Mouse (Mus musculus) thymus, postnatal 0 days (tissue): ENCODE data around the gene Lonp1. TPM values are rescaled to one million over a fixed set of nuclear protein-coding genes. Genes with fewer than 3 reads are reported as not detected.

ENCODE experiments used
- DNase-seq: peaks from one replicate; pipeline ENCODE4 v3.0.0-alpha.2; 2015; ENCODE audit warnings: low spot score
- polyA plus RNA-seq: library from polyadenylated mRNA; unstranded; fragments of >200 nt; fragmentation: Nextera tagmentation; extraction: Ambion mirVana; gene quantifications from 2 replicates; pipeline ENCODE4 v1.2.1, GENCODE M21; 2015

Lonp1 gene
- polyA plus RNA-seq, 1 experiment from 2014 or later, result 41.0 TPM

DNA sequence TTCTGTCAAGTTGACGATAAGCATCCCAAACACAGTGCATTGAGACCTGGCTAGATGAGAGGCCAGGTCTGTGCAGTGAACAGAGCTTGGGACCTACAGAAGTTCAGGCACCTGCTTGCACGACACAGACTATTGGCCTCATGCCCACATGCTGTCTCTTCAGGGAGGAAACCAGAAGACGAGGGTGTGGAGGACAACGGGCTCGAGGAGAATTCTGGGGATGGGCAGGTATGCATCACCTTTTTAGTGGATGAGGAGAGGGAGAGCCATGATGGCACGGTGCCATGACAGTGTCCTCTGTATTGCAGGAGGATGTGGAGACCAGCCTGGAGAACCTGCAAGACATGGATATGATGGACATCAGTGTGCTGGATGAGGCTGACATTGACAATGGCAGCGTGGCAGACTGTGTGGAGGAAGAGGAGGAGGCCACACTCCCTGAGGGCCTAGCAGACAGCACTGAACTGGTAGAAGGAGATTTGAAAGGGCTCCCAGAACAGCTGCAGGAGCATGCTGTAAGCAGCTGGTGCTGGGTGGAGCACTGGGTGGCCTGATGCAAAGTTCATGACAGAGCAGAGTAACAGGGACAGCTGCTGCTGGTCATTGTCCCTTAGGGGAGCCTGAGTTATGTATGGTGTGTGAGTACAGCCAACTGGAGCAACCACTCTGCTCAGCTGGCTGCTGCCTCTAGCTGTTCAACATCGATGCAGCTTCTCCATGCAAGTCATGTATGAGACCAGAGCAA is 33.0 kb downstream of the Lonp1 start:
- DNase-seq, result no peak

DNA sequence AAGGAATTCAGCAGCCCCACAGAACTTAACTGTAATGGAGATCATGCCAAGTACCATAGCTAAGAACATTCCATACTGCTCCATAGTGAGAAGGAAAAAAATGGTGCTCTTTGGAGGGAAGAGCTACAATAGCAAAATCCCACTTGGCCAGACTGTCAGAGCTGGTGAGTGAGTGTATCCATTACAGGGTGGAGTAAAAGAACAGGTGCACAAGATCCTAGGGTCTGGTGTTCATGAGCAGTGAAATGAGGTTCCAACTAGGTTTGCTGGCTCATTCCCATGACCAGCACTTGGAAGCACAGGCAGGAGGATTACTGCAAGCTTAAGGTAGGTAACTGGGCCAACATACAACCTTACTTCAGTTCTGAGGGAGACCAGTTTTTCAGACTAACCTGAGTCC is 34.1 kb downstream of the Lonp1 start:
- no peak for DNase-seq

DNA sequence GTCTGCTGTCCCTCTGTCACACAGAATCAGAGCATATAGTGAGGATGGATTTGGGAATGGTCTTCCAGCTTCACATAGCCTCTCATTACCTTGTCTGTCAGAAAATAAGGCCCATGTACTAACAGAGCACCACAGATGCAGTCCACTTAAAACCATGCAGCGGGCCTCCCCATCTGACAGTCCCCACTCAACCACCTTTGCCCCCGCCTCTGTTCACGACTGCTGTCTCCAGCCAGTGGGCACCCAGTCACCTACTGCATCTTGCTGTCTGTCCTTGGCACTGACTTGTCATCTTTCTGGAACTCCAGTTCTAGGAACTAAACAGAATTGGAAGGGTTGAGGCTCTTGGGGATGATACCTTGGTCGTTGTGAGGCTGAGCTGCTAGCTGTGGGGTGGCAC is 37.8 kb downstream of the Lonp1 start:
- DNase-seq, result no peak

- DNase-seq, result no peak
Observed at GRCm38 (mm10) chr17:56587773-56588172, 38.9 kb downstream of the Lonp1 start.

DNA sequence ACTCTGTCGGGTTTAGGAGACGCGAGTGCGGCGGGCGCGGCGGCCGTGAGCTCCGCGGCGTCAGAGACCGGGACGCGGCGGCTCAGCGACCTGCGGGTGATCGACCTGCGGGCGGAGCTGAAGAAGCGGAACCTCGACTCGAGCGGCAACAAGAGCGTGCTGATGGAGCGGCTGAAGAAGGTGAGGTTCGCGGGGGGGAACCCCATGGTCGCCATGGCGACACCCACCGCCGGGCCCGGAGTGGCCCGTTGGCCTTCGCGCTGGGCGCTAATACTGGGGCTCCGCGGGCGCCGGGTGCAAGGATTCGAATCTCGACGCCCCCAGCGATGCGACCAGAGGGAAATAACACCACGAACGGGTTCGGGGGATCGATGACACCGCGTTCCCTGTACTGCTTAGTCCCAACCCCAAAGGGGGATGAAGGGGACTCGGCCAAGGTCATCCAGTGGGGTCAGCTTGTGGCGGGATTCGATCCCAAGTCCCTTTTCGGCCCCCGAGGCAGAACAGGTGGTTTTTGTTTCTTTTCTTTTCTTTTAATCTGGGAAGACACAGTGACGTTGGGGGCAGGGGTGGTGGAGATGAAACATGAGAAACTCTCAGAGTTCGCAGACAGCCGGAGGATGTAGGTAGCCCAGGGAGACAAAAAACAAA is 41.4 kb downstream of the Lonp1 start:
- DNase-seq, result no peak

GRCm38 (mm10) chr17:56584257-56585130 is 42.2 kb downstream of the Lonp1 start, which contains the start of the genes Safb2 and Safb:
TSS of gene Safb2 (minus strand) at chr17:56584585.
TSS of gene Safb (plus strand) at chr17:56584825.
- peak; percentile 99 for DNase-seq

DNA sequence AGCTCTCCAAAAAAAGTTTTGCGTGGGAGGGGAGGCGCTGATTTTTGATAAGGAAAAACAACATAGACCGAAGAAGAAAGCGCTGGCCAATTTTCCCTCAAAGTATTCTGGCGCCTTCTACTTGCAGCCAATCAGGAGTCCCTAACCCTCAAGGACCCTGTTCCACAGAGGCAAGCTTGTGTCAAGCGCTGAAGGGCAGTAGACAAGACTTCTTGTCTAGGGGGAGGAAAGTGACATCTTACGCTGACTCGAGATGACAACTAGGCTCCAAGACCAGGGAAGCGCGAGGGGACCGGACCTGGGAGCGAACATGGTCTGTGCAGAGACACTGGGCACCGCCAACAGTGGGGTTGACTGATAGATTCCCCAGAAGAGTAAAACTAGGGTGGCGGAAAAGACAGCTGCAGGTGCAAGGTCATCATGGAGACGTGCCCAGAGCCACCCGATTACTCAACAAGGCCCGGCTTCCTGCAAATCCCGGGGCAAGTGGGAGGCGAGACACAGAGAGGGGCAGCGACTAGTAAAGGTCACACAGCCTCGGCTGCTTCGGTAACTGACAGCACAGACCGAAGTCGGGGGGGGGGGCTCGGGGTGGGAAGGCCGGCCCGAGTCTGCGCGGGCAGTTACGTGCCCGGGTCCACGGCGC is 43.0 kb downstream of the Lonp1 start:
- DNase-seq, result no peak

DNA sequence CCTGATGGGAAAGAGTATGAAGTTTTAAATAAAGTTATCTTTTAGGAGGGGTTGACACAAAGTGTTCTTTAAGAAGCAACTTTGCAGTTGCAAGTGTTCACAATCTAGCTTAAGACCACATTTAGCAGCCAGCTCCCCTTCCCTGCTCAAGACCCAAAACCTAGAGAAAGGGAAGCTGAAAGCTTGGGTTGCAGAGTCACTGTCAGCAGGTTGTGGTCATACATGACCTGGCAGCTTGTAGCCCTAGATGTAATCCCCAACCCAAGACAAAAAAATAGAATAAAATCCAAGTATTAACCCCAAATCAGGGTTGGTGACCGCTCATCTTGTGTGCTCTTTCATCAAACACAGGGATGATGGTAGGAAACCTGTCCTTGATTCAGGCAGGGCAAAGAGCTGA is 43.6 kb downstream of the Lonp1 start:
- DNase-seq, result no peak

GRCm38 (mm10) chr17:56572939-56573338 is 53.7 kb downstream of the Lonp1 start:
- DNase-seq, result no peak

GRCm38 (mm10) chr17:56572154-56572553 is 54.5 kb downstream of the Lonp1 start:
- no peak for DNase-seq

DNA sequence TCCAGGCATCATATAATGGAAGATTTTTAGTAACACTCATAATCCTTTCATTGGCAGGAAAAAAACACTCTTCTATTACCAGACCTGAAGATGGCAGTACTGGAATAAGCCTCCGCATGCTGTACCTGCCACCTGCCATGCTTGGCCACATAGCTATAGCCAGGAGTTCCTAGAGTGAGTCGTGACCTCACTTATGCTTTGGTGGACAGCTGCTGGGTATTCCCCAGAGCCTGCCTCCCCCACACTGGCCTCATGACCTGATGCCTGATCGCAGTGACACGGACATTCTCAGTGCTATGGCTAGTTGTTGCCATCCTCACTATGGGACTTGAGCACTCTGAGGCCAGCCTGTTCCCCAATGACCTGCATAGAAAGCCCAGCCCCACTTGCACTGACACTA is 56.4 kb downstream of the Lonp1 start:
- no peak for DNase-seq

DNA sequence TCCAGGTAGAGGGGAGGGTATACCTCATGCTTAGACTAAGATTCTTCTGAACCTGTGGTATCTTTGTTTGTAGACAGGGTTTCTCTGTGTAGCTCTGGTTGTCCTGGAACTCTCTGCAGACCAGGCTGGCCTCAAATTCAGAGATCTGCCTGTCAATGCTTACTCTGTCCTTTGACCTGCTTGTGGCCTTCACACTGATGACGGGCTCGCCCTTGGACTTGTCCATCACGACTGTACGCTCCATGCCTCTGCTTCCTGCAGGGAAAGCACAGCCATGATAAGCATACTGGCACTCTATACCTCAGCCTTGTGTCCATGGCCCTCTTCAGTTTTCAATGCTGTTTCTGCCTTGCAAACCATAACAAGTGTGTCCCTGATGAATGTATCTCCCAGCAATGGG is 59.3 kb downstream of the Lonp1 start:
- DNase-seq, result no peak

DNA sequence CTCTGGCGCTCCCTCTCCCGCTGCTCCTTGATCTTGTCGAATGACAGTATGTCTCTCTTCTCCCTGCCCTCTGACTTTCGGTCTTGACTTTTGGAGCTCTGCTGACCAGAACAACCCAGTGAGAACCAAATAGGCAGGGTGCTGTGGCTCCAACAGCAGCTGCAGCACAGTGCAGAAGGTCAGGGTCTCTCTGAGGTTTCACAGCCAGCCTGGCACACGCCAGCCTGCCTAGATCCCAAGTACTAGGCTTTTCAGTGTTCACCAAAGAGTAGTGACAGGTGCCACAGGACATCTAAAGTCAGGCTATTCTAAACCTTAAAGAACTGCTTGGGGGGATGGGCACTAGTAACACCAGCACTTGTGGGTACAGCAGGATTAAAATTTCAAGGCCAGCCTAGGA is 59.8 kb downstream of the Lonp1 start:
- DNase-seq, result no peak

GRCm38 (mm10) chr17:56566293-56566692 is 60.4 kb downstream of the Lonp1 start:
- no peak for DNase-seq

Other genes with a start within 250 kb of the Lonp1 start
- gene Ptprs, start 150.4 kb downstream of the Lonp1 start, polyA plus RNA-seq, result 24.2 and 29.9 TPM in 2 replicates
- gene Znrf4, start 114.5 kb downstream of the Lonp1 start, polyA plus RNA-seq, result not detected in 2 replicates
- gene Gm20219, start 72.5 kb downstream of the Lonp1 start, polyA plus RNA-seq, result 0.98 and 1.7 TPM in 2 replicates
- gene Safb2, start 42.3 kb downstream of the Lonp1 start, polyA plus RNA-seq, result 54.7 and 74.6 TPM in 2 replicates
- 76.0 and 83.6 TPM in 2 replicates for gene Safb, start 42.1 kb downstream of the Lonp1 start, polyA plus RNA-seq
- gene 2410015M20Rik, start 17.1 kb downstream of the Lonp1 start, polyA plus RNA-seq, result 306 and 315 TPM in 2 replicates
- 2,991 and 3,020 TPM in 2 replicates for gene Rpl36, start 13.5 kb downstream of the Lonp1 start, polyA plus RNA-seq
- 0.09 and 0.57 TPM in 2 replicates for gene Catsperd, start 1.3 kb upstream of the Lonp1 start, polyA plus RNA-seq
- 76.2 and 81.4 TPM in 2 replicates for gene Ranbp3, start 46.4 kb upstream of the Lonp1 start, polyA plus RNA-seq
- 821 and 873 TPM in 2 replicates for gene Ndufa11, start 90.9 kb upstream of the Lonp1 start, polyA plus RNA-seq
- gene Vmac, start 91.1 kb upstream of the Lonp1 start, polyA plus RNA-seq, result 20.3 and 26.9 TPM in 2 replicates
- 17.3 and 23.6 TPM in 2 replicates for gene Nrtn, start 130.6 kb upstream of the Lonp1 start, polyA plus RNA-seq
- gene Dus3l, start 137.9 kb upstream of the Lonp1 start, polyA plus RNA-seq, result 34.0 and 36.5 TPM in 2 replicates
- gene Prr22, start 143.4 kb upstream of the Lonp1 start, polyA plus RNA-seq, result 0.40 and 0.68 TPM in 2 replicates
- 3.0 and 3.2 TPM in 2 replicates for gene Rfx2, start 204.1 kb upstream of the Lonp1 start, polyA plus RNA-seq
- not detected in 2 replicates for gene Acsbg2, start 247.6 kb upstream of the Lonp1 start, polyA plus RNA-seq
- 0.21 and 0.26 TPM in 2 replicates for gene 1700061G19Rik, start 248.6 kb upstream of the Lonp1 start, polyA plus RNA-seq